Mouse (Mus musculus): Measurements from ENCODE around the gene Tead1. TPM values are rescaled to one million over a fixed set of nuclear protein-coding genes. Genes with fewer than 3 reads are reported as not detected.

Gene Tead1
- polyA plus RNA-seq, 1 experiment, result 18.8 TPM

DNA sequence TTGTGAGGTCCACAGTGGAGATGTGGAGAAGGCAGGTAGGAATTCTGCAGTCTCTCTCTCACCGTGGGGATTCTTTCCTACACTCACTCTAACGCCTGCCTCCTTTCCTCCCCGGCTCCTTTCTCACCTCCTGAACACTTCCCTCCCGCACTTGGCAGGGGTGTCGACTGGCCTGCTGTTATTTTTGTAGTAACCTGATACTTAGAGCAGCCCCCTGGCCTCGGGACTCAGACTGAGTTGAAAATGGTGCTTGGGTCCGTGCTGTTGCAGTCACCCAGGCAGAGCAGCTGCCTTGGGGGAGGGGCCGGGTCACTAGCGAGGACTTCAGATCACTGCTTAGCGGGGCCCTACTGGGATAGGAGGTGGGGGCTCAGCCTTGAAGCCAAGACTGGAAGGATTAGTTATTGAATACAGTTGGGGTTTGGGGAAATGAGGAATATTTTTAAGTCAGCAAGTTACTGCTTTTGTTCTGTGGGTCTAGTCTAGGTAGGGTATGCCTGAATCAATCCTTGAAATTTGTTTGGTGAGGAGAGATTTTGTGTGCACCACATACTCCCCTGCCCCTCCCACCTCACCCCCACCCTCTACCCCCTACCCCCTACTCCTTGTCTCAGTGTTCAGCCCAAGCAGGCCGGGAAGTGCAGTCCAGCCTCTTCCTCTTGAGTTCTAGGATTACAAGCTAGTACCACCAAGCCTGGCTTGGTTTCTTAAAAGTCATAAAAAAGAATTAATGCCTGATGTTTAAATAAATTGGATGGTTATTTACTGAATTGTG, 64.7 kb downstream of the Tead1 start:
- Histone ChIP-seq H3K27me3 (ENCODE audit: control insufficient read depth, insufficient read depth, insufficient read length) (no peaks in the 10 kb centered on the region), H3K4me3 (no peak overlapping the region)

DNA sequence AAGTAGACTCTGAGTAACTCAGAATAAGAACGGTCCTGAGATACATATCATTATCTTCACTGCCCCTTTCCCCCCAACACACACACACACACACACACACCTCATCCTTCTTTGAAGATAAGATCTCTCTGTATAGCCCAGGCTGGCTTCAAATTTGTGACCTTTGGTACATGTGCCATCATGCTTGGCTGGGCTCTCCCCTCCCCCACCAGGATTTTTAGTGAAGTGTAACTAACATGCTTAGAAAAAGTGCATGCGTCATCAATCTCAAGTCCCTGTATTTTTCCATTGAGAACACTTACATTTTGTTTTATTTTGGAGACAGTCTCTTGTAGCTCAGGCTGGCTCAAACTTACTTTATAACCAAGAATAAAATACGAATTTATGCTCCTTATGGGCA, 68.1 kb downstream of the Tead1 start:
- no peak overlapping the region for H3ac ChIP-seq (ENCODE audit: control insufficient read depth, insufficient read length)
- no peak for TF ChIP-seq CEBPB (IDR thresholded peaks at IDR 0.05; ENCODE audit: insufficient read depth, poor library complexity, severe bottlenecking)
- TF ChIP-seq MYOG (IDR thresholded peaks at IDR 0.05; ENCODE audit: control insufficient read depth in 1 of 3, insufficient read depth in 1 of 3, insufficient read length in 2 of 3, low read depth in 2 of 3), result no peak
- no peak for TF ChIP-seq MAX (IDR thresholded peaks at IDR 0.05; ENCODE audit: low read depth)
- no peak for TF ChIP-seq POLR2AphosphoS2 (IDR thresholded peaks at IDR 0.05; ENCODE audit: insufficient read length, low read depth)
- no peak for TF ChIP-seq REST (IDR thresholded peaks at IDR 0.05; ENCODE audit: insufficient read depth, insufficient read length)
- no peak for TF ChIP-seq SRF (IDR thresholded peaks at IDR 0.05; ENCODE audit: control insufficient read depth, insufficient read length, low read depth)
- no peak for TF ChIP-seq USF1 (IDR thresholded peaks at IDR 0.05; ENCODE audit: low read depth)
- no peak for TF ChIP-seq E2F4 (IDR thresholded peaks at IDR 0.05; ENCODE audit: insufficient read depth)
- TF ChIP-seq MYOD1 (IDR thresholded peaks at IDR 0.05; ENCODE audit: control insufficient read depth in 1 of 3, insufficient read length in 2 of 3, low read depth in 2 of 3), result no peak
- no peak for TF ChIP-seq POLR2A (IDR thresholded peaks at IDR 0.05; ENCODE audit: insufficient read length, low read depth)
- H3K4me3 ChIP-seq, result no peak overlapping the region
- H3K4me2 ChIP-seq (ENCODE audit: low read depth), result no peak overlapping the region
- H3K79me2 ChIP-seq (ENCODE audit: control insufficient read depth, insufficient read depth), result peaks cover 100% of the 10 kb centered on the region
- H3K36me3 ChIP-seq (ENCODE audit: control insufficient read depth, insufficient read depth), result no peaks in the 10 kb centered on the region
- H3K27me3 ChIP-seq (ENCODE audit: control insufficient read depth, insufficient read depth, insufficient read length), result no peaks in the 10 kb centered on the region

More for the DNA sequence above, 64.7 kb downstream of the Tead1 start:
- TF ChIP-seq POLR2A (IDR thresholded peaks at IDR 0.05; ENCODE audit: insufficient read length, low read depth), result no peak
- peak; percentile 45 for TF ChIP-seq TCF3 (IDR thresholded peaks at IDR 0.05; ENCODE audit: insufficient read length, low read depth)
- peak; percentile 69 for TF ChIP-seq TCF12 (IDR thresholded peaks at IDR 0.05; ENCODE audit: insufficient read depth, poor library complexity, severe bottlenecking)
- peak; percentile 54 to 95 (median 83) for TF ChIP-seq MYOG (IDR thresholded peaks at IDR 0.05; ENCODE audit: control insufficient read depth in 1 of 3, insufficient read depth in 1 of 3, insufficient read length in 2 of 3, low read depth in 2 of 3)
- no peak for TF ChIP-seq USF1 (IDR thresholded peaks at IDR 0.05; ENCODE audit: low read depth)
- no peak for TF ChIP-seq MAX (IDR thresholded peaks at IDR 0.05; ENCODE audit: low read depth)
- TF ChIP-seq E2F4 (IDR thresholded peaks at IDR 0.05; ENCODE audit: insufficient read depth), result no peak
- TF ChIP-seq MYOD1 (IDR thresholded peaks at IDR 0.05; ENCODE audit: control insufficient read depth in 1 of 3, insufficient read length in 2 of 3, low read depth in 2 of 3), result peak; percentile 36 to 94 (median 88)
- TF ChIP-seq REST (IDR thresholded peaks at IDR 0.05; ENCODE audit: insufficient read depth, insufficient read length), result no peak
- TF ChIP-seq SRF (IDR thresholded peaks at IDR 0.05; ENCODE audit: control insufficient read depth, insufficient read length, low read depth), result no peak
- TF ChIP-seq POLR2AphosphoS2 (IDR thresholded peaks at IDR 0.05; ENCODE audit: insufficient read length, low read depth), result no peak
- TF ChIP-seq CEBPB (IDR thresholded peaks at IDR 0.05; ENCODE audit: insufficient read depth, poor library complexity, severe bottlenecking), result no peak
- no peak overlapping the region for H3ac ChIP-seq (ENCODE audit: control insufficient read depth, insufficient read length)
- H3K4me2 ChIP-seq (ENCODE audit: low read depth), result peak overlapping the region; percentile 82
- H3K36me3 ChIP-seq (ENCODE audit: control insufficient read depth, insufficient read depth), result no peaks in the 10 kb centered on the region
- H3K79me2 ChIP-seq (ENCODE audit: control insufficient read depth, insufficient read depth), result peaks cover 100% of the 10 kb centered on the region

DNA sequence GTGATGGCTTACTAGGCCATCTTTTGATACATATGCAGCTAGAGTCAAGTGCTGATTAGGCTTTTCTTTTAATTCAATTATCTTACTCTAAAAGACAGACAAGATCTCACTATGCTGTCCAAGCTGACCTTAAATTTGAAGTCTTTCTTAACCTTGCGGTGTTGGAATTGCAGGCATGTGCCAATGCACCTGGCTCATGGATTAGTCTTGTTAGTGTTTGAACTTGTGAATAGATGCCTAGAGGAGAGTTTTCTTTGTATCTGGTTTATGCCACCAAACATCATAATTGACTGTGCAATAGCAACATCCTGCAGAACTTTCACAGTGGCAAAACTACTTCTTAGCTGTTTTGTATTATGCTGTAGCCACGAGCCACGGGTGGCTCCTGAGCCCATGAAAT, 68.7 kb downstream of the Tead1 start:
- Histone ChIP-seq H3K27me3 (ENCODE audit: control insufficient read depth, insufficient read depth, insufficient read length) (no peaks in the 10 kb centered on the region), H3K79me2 (ENCODE audit: control insufficient read depth, insufficient read depth) (peaks cover 100% of the 10 kb centered on the region), H3K4me3 (no peak overlapping the region), H3K4me2 (ENCODE audit: low read depth) (no peak overlapping the region), H3K36me3 (ENCODE audit: control insufficient read depth, insufficient read depth) (no peaks in the 10 kb centered on the region), H3ac (ENCODE audit: control insufficient read depth, insufficient read length) (no peak overlapping the region)
- no peak for TF ChIP-seq REST (IDR thresholded peaks at IDR 0.05; ENCODE audit: insufficient read depth, insufficient read length)
- TF ChIP-seq TCF3 (IDR thresholded peaks at IDR 0.05; ENCODE audit: insufficient read length, low read depth), result no peak
- no peak for TF ChIP-seq MYOG (IDR thresholded peaks at IDR 0.05; ENCODE audit: control insufficient read depth in 1 of 3, insufficient read depth in 1 of 3, insufficient read length in 2 of 3, low read depth in 2 of 3)
- TF ChIP-seq POLR2AphosphoS2 (IDR thresholded peaks at IDR 0.05; ENCODE audit: insufficient read length, low read depth), result no peak
- TF ChIP-seq E2F4 (IDR thresholded peaks at IDR 0.05; ENCODE audit: insufficient read depth), result no peak
- TF ChIP-seq CEBPB (IDR thresholded peaks at IDR 0.05; ENCODE audit: insufficient read depth, poor library complexity, severe bottlenecking), result no peak
- TF ChIP-seq SRF (IDR thresholded peaks at IDR 0.05; ENCODE audit: control insufficient read depth, insufficient read length, low read depth), result no peak
- TF ChIP-seq POLR2A (IDR thresholded peaks at IDR 0.05; ENCODE audit: insufficient read length, low read depth), result no peak
- no peak for TF ChIP-seq TCF12 (IDR thresholded peaks at IDR 0.05; ENCODE audit: insufficient read depth, poor library complexity, severe bottlenecking)
- no peak for TF ChIP-seq MYOD1 (IDR thresholded peaks at IDR 0.05; ENCODE audit: control insufficient read depth in 1 of 3, insufficient read length in 2 of 3, low read depth in 2 of 3)
- no peak for TF ChIP-seq USF1 (IDR thresholded peaks at IDR 0.05; ENCODE audit: low read depth)
- TF ChIP-seq MAX (IDR thresholded peaks at IDR 0.05; ENCODE audit: low read depth), result no peak

DNA sequence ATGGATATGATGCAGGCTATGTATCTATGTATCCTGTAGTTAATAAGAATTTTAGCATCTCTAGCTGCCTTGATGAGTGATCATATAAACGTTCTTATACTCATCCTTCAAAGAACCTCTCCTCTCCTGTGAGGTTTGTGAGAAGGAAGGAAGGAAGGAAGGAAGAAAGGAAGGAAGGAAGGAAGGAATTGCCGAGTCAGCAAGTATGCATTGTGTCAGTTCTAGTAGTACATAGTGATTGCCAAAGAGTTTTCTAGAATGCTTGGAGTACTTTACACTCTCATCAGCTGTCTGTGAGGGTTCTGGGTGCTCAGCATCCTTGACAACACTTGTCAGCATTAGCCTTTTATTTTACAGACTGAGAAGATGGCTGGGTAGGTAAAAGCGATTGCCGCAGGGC, 69.2 kb downstream of the Tead1 start:
- no peaks in the 10 kb centered on the region for H3K36me3 ChIP-seq (ENCODE audit: control insufficient read depth, insufficient read depth)
- no peak overlapping the region for H3K4me3 ChIP-seq
- H3K4me2 ChIP-seq (ENCODE audit: low read depth), result no peak overlapping the region
- TF ChIP-seq MYOD1 (IDR thresholded peaks at IDR 0.05; ENCODE audit: control insufficient read depth in 1 of 3, insufficient read length in 2 of 3, low read depth in 2 of 3), result no peak
- TF ChIP-seq MYOG (IDR thresholded peaks at IDR 0.05; ENCODE audit: control insufficient read depth in 1 of 3, insufficient read depth in 1 of 3, insufficient read length in 2 of 3, low read depth in 2 of 3), result no peak
- no peak for TF ChIP-seq MAX (IDR thresholded peaks at IDR 0.05; ENCODE audit: low read depth)
- TF ChIP-seq CEBPB (IDR thresholded peaks at IDR 0.05; ENCODE audit: insufficient read depth, poor library complexity, severe bottlenecking), result no peak
- TF ChIP-seq SRF (IDR thresholded peaks at IDR 0.05; ENCODE audit: control insufficient read depth, insufficient read length, low read depth), result no peak
- no peak for TF ChIP-seq POLR2AphosphoS2 (IDR thresholded peaks at IDR 0.05; ENCODE audit: insufficient read length, low read depth)
- no peak for TF ChIP-seq POLR2A (IDR thresholded peaks at IDR 0.05; ENCODE audit: insufficient read length, low read depth)
- no peak for TF ChIP-seq TCF3 (IDR thresholded peaks at IDR 0.05; ENCODE audit: insufficient read length, low read depth)
- no peak for TF ChIP-seq USF1 (IDR thresholded peaks at IDR 0.05; ENCODE audit: low read depth)
- no peak for TF ChIP-seq REST (IDR thresholded peaks at IDR 0.05; ENCODE audit: insufficient read depth, insufficient read length)
- no peak for TF ChIP-seq E2F4 (IDR thresholded peaks at IDR 0.05; ENCODE audit: insufficient read depth)
- no peak for TF ChIP-seq TCF12 (IDR thresholded peaks at IDR 0.05; ENCODE audit: insufficient read depth, poor library complexity, severe bottlenecking)
- H3K27me3 ChIP-seq (ENCODE audit: control insufficient read depth, insufficient read depth, insufficient read length), result no peaks in the 10 kb centered on the region
- peaks cover 100% of the 10 kb centered on the region for H3K79me2 ChIP-seq (ENCODE audit: control insufficient read depth, insufficient read depth)
- no peak overlapping the region for H3ac ChIP-seq (ENCODE audit: control insufficient read depth, insufficient read length)

Measured in myocyte (in vitro differentiated cells).